In the genomic region with DNA sequence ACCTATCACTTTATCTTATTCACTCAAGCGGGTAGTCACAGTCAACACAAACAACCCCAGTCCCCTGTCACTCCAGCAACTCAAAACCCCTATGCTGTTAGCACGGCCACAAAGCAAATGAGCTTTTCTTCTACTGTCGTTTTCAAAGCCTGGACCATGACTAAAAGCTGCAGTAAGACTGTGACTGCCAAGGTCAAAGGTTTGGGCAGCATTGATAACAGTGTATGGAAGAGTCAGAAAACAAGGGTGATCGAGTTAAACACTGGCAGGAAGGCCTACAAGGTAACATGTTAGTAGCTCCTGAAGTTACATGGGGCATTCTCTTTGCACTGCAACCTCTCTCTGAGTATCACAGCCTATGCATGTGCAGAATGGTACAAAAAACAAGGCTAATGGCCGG, we compare ENCODE assay signal across 20 mouse cellular contexts.
A peak's percentile ranks its signal among the peaks of the same experiment; 100 is the strongest.
DNase-seq lines count a peak whose midpoint lies in the region; ATAC-seq lines count a peak whose summit lies in the region.
"Had no signal": no experiment of that assay in that cellular context is flagged by ENCODE, and none has a peak within 500 bp of the region (broad histone marks: within the 10 kb centered on the region; RNA-seq: fewer than 3 reads in every experiment).

No protein-coding gene starts in this region.

- no peaks in the 10 kb centered on the region for H3K27me3 ChIP-seq in heart, embryonic 11.5 days (ENCODE audit: control insufficient read depth, insufficient read depth, low read length)
- H3K27me3 ChIP-seq in hindbrain, embryonic 11.5 days (ENCODE audit: control insufficient read depth, insufficient read depth, low read length), result no peaks in the 10 kb centered on the region
- H3K27me3 ChIP-seq in hindbrain, embryonic 14.5 days (ENCODE audit: control insufficient read depth, insufficient read depth, low read length), result no peaks in the 10 kb centered on the region
- H3K27me3 ChIP-seq in liver, embryonic 13.5 days, result no peaks in the 10 kb centered on the region
- H3K27me3 ChIP-seq in embryonic facial prominence, embryonic 13.5 days, result no peaks in the 10 kb centered on the region
- H3K27me3 ChIP-seq: hindbrain, embryonic 12.5 days; intestine, embryonic 15.5 days; limb, embryonic 15.5 days; midbrain, embryonic 13.5 days; neural tube, embryonic 15.5 days had no signal

- no peaks in the 10 kb centered on the region for H3K9me3 ChIP-seq in heart, embryonic 11.5 days (replicated peaks; ENCODE audit: control insufficient read depth, low read length)
- no peaks in the 10 kb centered on the region for H3K9me3 ChIP-seq in hindbrain, embryonic 11.5 days (ENCODE audit: control insufficient read depth, low read length)
- no peaks in the 10 kb centered on the region for H3K9me3 ChIP-seq in hindbrain, embryonic 14.5 days (ENCODE audit: control insufficient read depth, low read length)
- H3K9me3 ChIP-seq in liver, embryonic 13.5 days (replicated peaks), result no peaks in the 10 kb centered on the region
- H3K9me3 ChIP-seq in embryonic facial prominence, embryonic 13.5 days, result 0 out of 2 replicates have a peak, but pooled peaks cover 3% of the 10 kb centered on the region
- H3K9me3 ChIP-seq: hindbrain, embryonic 12.5 days; intestine, embryonic 15.5 days; limb, embryonic 15.5 days; midbrain, embryonic 13.5 days; neural tube, embryonic 15.5 days had no signal

- peaks cover 4% of the 10 kb centered on the region; the same call in 1 of the 2 replicates for H3K36me3 ChIP-seq in heart, embryonic 11.5 days (ENCODE audit: control insufficient read depth, insufficient read depth, low read length)
- H3K36me3 ChIP-seq in hindbrain, embryonic 11.5 days (ENCODE audit: control insufficient read depth, insufficient read depth, low read length), result no peaks in the 10 kb centered on the region
- no peaks in the 10 kb centered on the region for H3K36me3 ChIP-seq in hindbrain, embryonic 14.5 days (replicated peaks; ENCODE audit: control insufficient read depth, insufficient read depth)
- H3K36me3 ChIP-seq in liver, embryonic 13.5 days, result no peaks in the 10 kb centered on the region
- H3K36me3 ChIP-seq in embryonic facial prominence, embryonic 13.5 days, result no peaks in the 10 kb centered on the region
- H3K36me3 ChIP-seq: hindbrain, embryonic 12.5 days; intestine, embryonic 15.5 days; limb, embryonic 15.5 days; midbrain, embryonic 13.5 days; neural tube, embryonic 15.5 days had no signal

- H3K4me2 ChIP-seq in heart, embryonic 11.5 days, result no peak overlapping the region
- H3K4me2 ChIP-seq in hindbrain, embryonic 11.5 days (replicated peaks; ENCODE audit: low read depth, low read length), result no peak overlapping the region
- no peak overlapping the region for H3K4me2 ChIP-seq in hindbrain, embryonic 14.5 days (replicated peaks)
- no peak overlapping the region for H3K4me2 ChIP-seq in liver, embryonic 13.5 days
- H3K4me2 ChIP-seq in embryonic facial prominence, embryonic 13.5 days, result no peak overlapping the region
- H3K4me2 ChIP-seq: hindbrain, embryonic 12.5 days; intestine, embryonic 15.5 days; limb, embryonic 15.5 days; midbrain, embryonic 13.5 days; neural tube, embryonic 15.5 days had no signal

- H3K4me3 ChIP-seq in heart, embryonic 11.5 days (ENCODE audit: low read depth, low read length), result no peak overlapping the region
- H3K4me3 ChIP-seq in hindbrain, embryonic 11.5 days (ENCODE audit: low read depth, low read length), result no peak overlapping the region
- H3K4me3 ChIP-seq in hindbrain, embryonic 14.5 days (replicated peaks; ENCODE audit: low read length), result no peak overlapping the region
- no peak overlapping the region for H3K4me3 ChIP-seq in liver, embryonic 13.5 days (replicated peaks)
- no peak overlapping the region for H3K4me3 ChIP-seq in embryonic facial prominence, embryonic 13.5 days
- H3K4me3 ChIP-seq: hindbrain, embryonic 12.5 days; intestine, embryonic 15.5 days; limb, embryonic 15.5 days; midbrain, embryonic 13.5 days; myocyte; neural tube, embryonic 15.5 days had no signal

- WGBS in heart, embryonic 11.5 days (ENCODE audit: insufficient replicate concordance), result 49% methylated on average over 5 of the region's 5 CpGs
- WGBS in hindbrain, embryonic 11.5 days, result 51% methylated on average over 5 of the region's 5 CpGs
- WGBS in hindbrain, embryonic 14.5 days, result 50% methylated on average over 5 of the region's 5 CpGs
- 42% methylated on average over 5 of the region's 5 CpGs for WGBS in liver, embryonic 13.5 days (ENCODE audit: insufficient replicate concordance)
- 63% methylated on average over 5 of the region's 5 CpGs for WGBS in embryonic facial prominence, embryonic 13.5 days

- ATAC-seq in heart, embryonic 11.5 days (replicated peaks; ENCODE audit: insufficient number of reproducible peaks, low FRiP score, low TSS enrichment), result no peak
- no peak for ATAC-seq in hindbrain, embryonic 11.5 days (ENCODE audit: low FRiP score)
- no peak for ATAC-seq in hindbrain, embryonic 14.5 days (ENCODE audit: low FRiP score)
- no peak for ATAC-seq in liver, embryonic 13.5 days (ENCODE audit: low read depth)
- ATAC-seq in embryonic facial prominence, embryonic 13.5 days (ENCODE audit: insufficient number of reproducible peaks, insufficient read depth, low FRiP score, low TSS enrichment, low read depth), result no peak
- ATAC-seq: midbrain, embryonic 13.5 days had no signal

- intact Hi-C loops in gastrocnemius, postnatal 36 days (cut with DNase I), result no loop called here

- peak overlapping the region; percentile 83 for H3K27ac ChIP-seq in heart, embryonic 11.5 days (ENCODE audit: low read depth, low read length)
- H3K27ac ChIP-seq in hindbrain, embryonic 11.5 days (ENCODE audit: low read depth, low read length), result no peak overlapping the region
- H3K27ac ChIP-seq in hindbrain, embryonic 14.5 days, result no peak overlapping the region
- peak overlapping the region; percentile 53; the same call in 1 of the 2 replicates for H3K27ac ChIP-seq in liver, embryonic 13.5 days
- H3K27ac ChIP-seq in embryonic facial prominence, embryonic 13.5 days, result peak overlapping the region; percentile 18; the same call in 1 of the 2 replicates
- H3K27ac ChIP-seq: hindbrain, embryonic 12.5 days; midbrain, embryonic 13.5 days had no signal

- no peak for DNase-seq in heart, postnatal 4 days
- peak; percentile 10 for DNase-seq in hindbrain, embryonic 11.5 days (ENCODE audit: low spot score)
- no peak for DNase-seq in hindbrain, embryonic 14.5 days (ENCODE audit: low spot score)
- DNase-seq in liver, embryonic 13.5 days, result no peak
- DNase-seq in liver, result no peak
- no peak for DNase-seq in gastrocnemius, postnatal 36 days
- DNase-seq: adrenal gland, postnatal 14 days; B cell, adult 2 months; cerebellum, adult 11-12 months; cerebellum, postnatal 25 days; right cerebral cortex, postnatal 25 days; thymus, postnatal 25 days had no signal

- H3K4me1 ChIP-seq in heart, embryonic 11.5 days (ENCODE audit: control insufficient read depth, insufficient read depth, low read length), result peaks cover 44% of the 10 kb centered on the region
- no peaks in the 10 kb centered on the region for H3K4me1 ChIP-seq in hindbrain, embryonic 11.5 days (replicated peaks; ENCODE audit: control insufficient read depth, insufficient read depth, low read length)
- no peaks in the 10 kb centered on the region for H3K4me1 ChIP-seq in hindbrain, embryonic 14.5 days (replicated peaks; ENCODE audit: control insufficient read depth, insufficient read depth, low read length)
- H3K4me1 ChIP-seq in liver, embryonic 13.5 days (replicated peaks), result peaks cover 38% of the 10 kb centered on the region
- H3K4me1 ChIP-seq in embryonic facial prominence, embryonic 13.5 days, result peaks cover 23% of the 10 kb centered on the region

- H3K9ac ChIP-seq in heart, embryonic 11.5 days (ENCODE audit: low read depth, low read length), result no peak overlapping the region; the same call in 1 of the 2 replicates
- no peak overlapping the region for H3K9ac ChIP-seq in hindbrain, embryonic 11.5 days (ENCODE audit: low read depth, low read length)
- no peak overlapping the region for H3K9ac ChIP-seq in hindbrain, embryonic 14.5 days
- no peak overlapping the region for H3K9ac ChIP-seq in liver, embryonic 13.5 days
- no peak overlapping the region for H3K9ac ChIP-seq in embryonic facial prominence, embryonic 13.5 days
- H3K9ac ChIP-seq: hindbrain, embryonic 12.5 days; intestine, embryonic 15.5 days; limb, embryonic 15.5 days; midbrain, embryonic 13.5 days; neural tube, embryonic 15.5 days had no signal

Comparison
In these comparisons a context has a peak if more than half of its experiments do, and no peak if none do; other contexts are left out.
1. H3K27ac ChIP-seq: peak in heart, embryonic 11.5 days (single experiment), liver, embryonic 13.5 days (single experiment) and embryonic facial prominence, embryonic 13.5 days (single experiment); none in hindbrain, embryonic 11.5 days (single experiment) and hindbrain, embryonic 14.5 days (single experiment).